Mouse (Mus musculus) hindbrain, embryonic 14.5 days (tissue): Measurements from ENCODE around the gene Arhgap9. TPM values are rescaled to one million over a fixed set of nuclear protein-coding genes. Genes with fewer than 3 reads are reported as not detected.
A peak's percentile ranks its signal among the peaks of the same experiment; 100 is the strongest.

Experiments used
- ATAC-seq: fragments of 200-750 bp; cut with Nextera tagmentation; 2 replicates; pipeline ENCODE4 v1.8.0; 2017; ENCODE audit warnings: moderate number of reproducible peaks, mild to moderate bottlenecking, moderate TSS enrichment, moderate library complexity; ENCODE audit not compliant: low FRiP score
- DNase-seq: peaks from one replicate; pipeline ENCODE4 v3.0.0-alpha.2; 2015; ENCODE audit warnings: low spot score
- H3K27ac ChIP-seq: fragments of 300-500 bp; sonication (generic); 2 replicates; pipeline ENCODE4 v1.5.1; 2014; ENCODE audit warnings: mild to moderate bottlenecking, moderate library complexity
- H3K27me3 ChIP-seq: fragments of 300-500 bp; sonication (generic); 2 replicates; pipeline ENCODE4 v1.6.1; 2014; ENCODE audit warnings: mild to moderate bottlenecking, low read length, mixed read lengths; ENCODE audit not compliant: control insufficient read depth, insufficient read depth
- H3K36me3 ChIP-seq: fragments of 300-500 bp; sonication (generic); replicated peaks from 2 replicates; pipeline ENCODE4 v1.6.1; 2014; ENCODE audit not compliant: control insufficient read depth, insufficient read depth
- H3K4me1 ChIP-seq: fragments of 300-500 bp; sonication (generic); replicated peaks from 2 replicates; pipeline ENCODE4 v1.6.1; 2014; ENCODE audit warnings: antibody characterized with exemption, low read length, mixed read lengths; ENCODE audit not compliant: control insufficient read depth, insufficient read depth
- H3K4me2 ChIP-seq: fragments of 300-500 bp; sonication (generic); replicated peaks from 2 replicates; pipeline ENCODE4 v1.6.1; 2014; ENCODE audit warnings: mild to moderate bottlenecking, moderate library complexity
- H3K4me3 ChIP-seq: fragments of 300-500 bp; sonication (generic); replicated peaks from 2 replicates; pipeline ENCODE4 v1.5.1; 2014; ENCODE audit warnings: mild to moderate bottlenecking, low read length
- H3K9ac ChIP-seq: fragments of 300-500 bp; sonication (generic); 2 replicates; pipeline ENCODE4 v1.6.1; 2014
- H3K9me3 ChIP-seq: fragments of 300-500 bp; sonication (generic); 2 replicates; pipeline ENCODE4 v1.6.1; 2016; ENCODE audit warnings: low read length; ENCODE audit not compliant: control insufficient read depth
- WGBS: fragments of 180-500 bp; shearing (Covaris S2); extraction: QIAGEN DNeasy Blood & Tissue Kit; methylation state at CpG from one replicate; pipeline ENCODE4 v1.1.7; 2014; 5-methylcytosine and 5-hydroxymethylcytosine counted together
- polyA plus RNA-seq: library from polyadenylated mRNA; unstranded; fragments of >200 nt; fragmentation: Nextera tagmentation; extraction: Ambion mirVana; gene quantifications from 2 replicates; pipeline ENCODE4 v1.2.1, GENCODE M21; 2014

Arhgap9 gene
- polyA plus RNA-seq, 1 experiment from 2014 or later: 0.88 TPM

- Histone ChIP-seq H3K4me1 (no peaks in the 10 kb centered on the region), H3K4me2 (no peak overlapping the region), H3K9ac (no peak overlapping the region), H3K27ac (no peak overlapping the region), H3K36me3 (no peaks in the 10 kb centered on the region), H3K4me3 (no peak overlapping the region), H3K9me3 (no peaks in the 10 kb centered on the region), H3K27me3 (peaks cover 8% of the 10 kb centered on the region; the same call in 1 of the 2 replicates)
- WGBS: 48% methylated on average over 4 of the region's 4 CpGs
- DNase-seq: no peak
- ATAC-seq: no peak
Observed at GRCm38 (mm10) chr10:127318009-127318408, 3.8 kb upstream of the Arhgap9 start.

- DNase-seq (no peak), ATAC-seq (no peak)
- H3K9ac ChIP-seq: no peak overlapping the region
- no peak overlapping the region for H3K4me2 ChIP-seq
- H3K27ac ChIP-seq: no peak overlapping the region
- H3K27me3 ChIP-seq: peaks cover 27% of the 10 kb centered on the region
- no peaks in the 10 kb centered on the region for H3K9me3 ChIP-seq
- no peaks in the 10 kb centered on the region for H3K36me3 ChIP-seq
- H3K4me1 ChIP-seq: no peaks in the 10 kb centered on the region
- no peak overlapping the region for H3K4me3 ChIP-seq
- 78% methylated on average over 7 of the region's 7 CpGs for WGBS
Observed at GRCm38 (mm10) chr10:127319969-127320368, 1.8 kb upstream of the Arhgap9 start.

GRCm38 (mm10) chr10:127322178-127322577 is 414 bp downstream of the Arhgap9 start:
- H3K4me2 ChIP-seq: no peak overlapping the region
- 0 out of 2 replicates have a peak, but pooled peaks cover 3% of the 10 kb centered on the region for H3K9me3 ChIP-seq
- no peaks in the 10 kb centered on the region for H3K36me3 ChIP-seq
- H3K9ac ChIP-seq: no peak overlapping the region
- H3K4me1 ChIP-seq: peaks cover 7% of the 10 kb centered on the region
- DNase-seq (no peak), ATAC-seq (no peak)
- H3K27ac ChIP-seq: no peak overlapping the region
- H3K4me3 ChIP-seq: no peak overlapping the region
- 71% methylated on average over 13 of the region's 13 CpGs for WGBS
- H3K27me3 ChIP-seq: peaks cover 49% of the 10 kb centered on the region

- Histone ChIP-seq H3K4me3 (no peak overlapping the region), H3K4me2 (no peak overlapping the region), H3K9me3 (0 out of 2 replicates have a peak, but pooled peaks cover 4% of the 10 kb centered on the region), H3K27me3 (peaks cover 54% of the 10 kb centered on the region), H3K36me3 (no peaks in the 10 kb centered on the region), H3K9ac (no peak overlapping the region), H3K4me1 (peaks cover 7% of the 10 kb centered on the region), H3K27ac (no peak overlapping the region)
- no peak for DNase-seq
- no peak for ATAC-seq
- WGBS: 81% methylated on average over 4 of the region's 4 CpGs
Observed at GRCm38 (mm10) chr10:127322669-127323068, 905 bp downstream of the Arhgap9 start.

GRCm38 (mm10) chr10:127323131-127323855 is 1.5 kb downstream of the Arhgap9 start:
- Histone ChIP-seq H3K9me3 (0 out of 2 replicates have a peak, but pooled peaks cover 4% of the 10 kb centered on the region), H3K4me1 (peaks cover 7% of the 10 kb centered on the region), H3K27ac (no peak overlapping the region), H3K4me3 (no peak overlapping the region), H3K4me2 (no peak overlapping the region), H3K36me3 (no peaks in the 10 kb centered on the region), H3K9ac (no peak overlapping the region), H3K27me3 (peaks cover 60% of the 10 kb centered on the region)
- WGBS: 76% methylated on average over 17 of the region's 17 CpGs
- ATAC-seq (no peak), DNase-seq (no peak)

- Histone ChIP-seq H3K9ac (no peak overlapping the region), H3K4me2 (no peak overlapping the region), H3K27me3 (peaks cover 72% of the 10 kb centered on the region), H3K36me3 (no peaks in the 10 kb centered on the region), H3K27ac (no peak overlapping the region), H3K9me3 (0 out of 2 replicates have a peak, but pooled peaks cover 4% of the 10 kb centered on the region), H3K4me3 (no peak overlapping the region), H3K4me1 (peaks cover 7% of the 10 kb centered on the region)
- DNase-seq: no peak
- 17% methylated on average over 7 of the region's 7 CpGs for WGBS
- ATAC-seq: no peak
Observed at GRCm38 (mm10) chr10:127324495-127324894, 2.7 kb downstream of the Arhgap9 start.

- no peak overlapping the region for H3K4me2 ChIP-seq
- no peaks in the 10 kb centered on the region for H3K36me3 ChIP-seq
- H3K4me1 ChIP-seq: peaks cover 7% of the 10 kb centered on the region
- DNase-seq (no peak), ATAC-seq (no peak)
- H3K4me3 ChIP-seq: no peak overlapping the region; the same call in 1 of the 2 replicates
- H3K27ac ChIP-seq: no peak overlapping the region
- H3K9ac ChIP-seq: no peak overlapping the region
- 0 out of 2 replicates have a peak, but pooled peaks cover 4% of the 10 kb centered on the region for H3K9me3 ChIP-seq
- WGBS: 36% methylated on average over 14 of the region's 14 CpGs
- H3K27me3 ChIP-seq: peaks cover 80% of the 10 kb centered on the region
Observed at GRCm38 (mm10) chr10:127325454-127326016, 3.8 kb downstream of the Arhgap9 start.

GRCm38 (mm10) chr10:127326017-127326801 is 4.4 kb downstream of the Arhgap9 start:
- 3% methylated on average over 52 of the region's 54 CpGs for WGBS
- Histone ChIP-seq H3K36me3 (no peaks in the 10 kb centered on the region), H3K9me3 (0 out of 2 replicates have a peak, but pooled peaks cover 4% of the 10 kb centered on the region), H3K4me3 (peak overlapping the region; percentile 30), H3K4me2 (peak overlapping the region; percentile 56), H3K27me3 (peaks cover 80% of the 10 kb centered on the region), H3K4me1 (peaks cover 7% of the 10 kb centered on the region), H3K9ac (peak overlapping the region; percentile 24; the same call in 1 of the 2 replicates), H3K27ac (no peak overlapping the region)
- DNase-seq (no peak), ATAC-seq (peak; percentile 38; the same call in 1 of the 2 replicates)

GRCm38 (mm10) chr10:127326828-127327227 is 5.1 kb downstream of the Arhgap9 start:
- Histone ChIP-seq H3K9me3 (0 out of 2 replicates have a peak, but pooled peaks cover 4% of the 10 kb centered on the region), H3K27me3 (peaks cover 80% of the 10 kb centered on the region), H3K4me3 (peak overlapping the region; percentile 30), H3K9ac (peak overlapping the region; percentile 24; the same call in 1 of the 2 replicates), H3K4me2 (peak overlapping the region; percentile 56), H3K36me3 (no peaks in the 10 kb centered on the region), H3K27ac (no peak overlapping the region), H3K4me1 (peaks cover 7% of the 10 kb centered on the region)
- 6% methylated on average over 29 of the region's 29 CpGs for WGBS
- ATAC-seq (no peak), DNase-seq (no peak)
